Mouse (Mus musculus): ENCODE data around the gene Zfp646. TPM values are rescaled to one million over a fixed set of nuclear protein-coding genes. Genes with fewer than 3 reads are reported as not detected.
A peak's percentile ranks its signal among the peaks of the same experiment; 100 is the strongest.

Zfp646 gene
- polyA plus RNA-seq, 1 experiment from 2014 or later = 4.9 TPM

DNA sequence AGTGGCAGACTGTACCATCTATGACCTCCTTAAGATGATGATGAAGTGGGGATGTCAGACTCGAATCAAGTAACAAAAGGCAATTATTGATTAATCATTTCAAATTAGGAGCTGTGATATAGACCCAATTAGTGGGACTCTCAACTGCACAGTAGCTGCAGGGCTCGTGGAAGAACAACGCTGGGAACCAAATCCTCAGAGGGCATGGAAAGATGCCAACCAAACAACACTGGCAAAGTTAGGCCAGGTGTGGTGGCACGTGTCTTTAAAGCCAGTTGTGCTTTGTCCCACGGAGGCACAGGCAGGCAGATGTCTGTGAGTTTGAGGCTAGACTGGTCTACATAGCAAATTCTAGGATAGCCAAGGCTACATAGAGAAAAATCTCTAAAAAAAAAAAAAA lies 54.6 kb downstream of the Zfp646 start:
- H3K4me1 ChIP-seq (ENCODE audit: control insufficient read depth, low read depth, low read length) = peaks cover 19% of the 10 kb centered on the region
- H3K9ac ChIP-seq (ENCODE audit: low read depth, low read length) = no peak overlapping the region
- ATAC-seq (ENCODE audit: low read depth) = no peak
- WGBS (ENCODE audit: insufficient replicate concordance) = 65% methylated on average over 5 of the region's 5 CpGs
- no peak overlapping the region for H3K4me3 ChIP-seq (ENCODE audit: low read depth, low read length)
- no peak overlapping the region; the same call in 1 of the 2 replicates for H3K4me2 ChIP-seq (ENCODE audit: low read depth, low read length)
- no peaks in the 10 kb centered on the region for H3K27me3 ChIP-seq (ENCODE audit: control insufficient read depth, insufficient read depth, low read depth, low read length)
- H3K27ac ChIP-seq (ENCODE audit: low read length) = no peak overlapping the region
- H3K36me3 ChIP-seq (ENCODE audit: control insufficient read depth, insufficient read depth) = no peaks in the 10 kb centered on the region
- no peaks in the 10 kb centered on the region for H3K9me3 ChIP-seq (replicated peaks; ENCODE audit: control insufficient read depth, low read length)

DNA sequence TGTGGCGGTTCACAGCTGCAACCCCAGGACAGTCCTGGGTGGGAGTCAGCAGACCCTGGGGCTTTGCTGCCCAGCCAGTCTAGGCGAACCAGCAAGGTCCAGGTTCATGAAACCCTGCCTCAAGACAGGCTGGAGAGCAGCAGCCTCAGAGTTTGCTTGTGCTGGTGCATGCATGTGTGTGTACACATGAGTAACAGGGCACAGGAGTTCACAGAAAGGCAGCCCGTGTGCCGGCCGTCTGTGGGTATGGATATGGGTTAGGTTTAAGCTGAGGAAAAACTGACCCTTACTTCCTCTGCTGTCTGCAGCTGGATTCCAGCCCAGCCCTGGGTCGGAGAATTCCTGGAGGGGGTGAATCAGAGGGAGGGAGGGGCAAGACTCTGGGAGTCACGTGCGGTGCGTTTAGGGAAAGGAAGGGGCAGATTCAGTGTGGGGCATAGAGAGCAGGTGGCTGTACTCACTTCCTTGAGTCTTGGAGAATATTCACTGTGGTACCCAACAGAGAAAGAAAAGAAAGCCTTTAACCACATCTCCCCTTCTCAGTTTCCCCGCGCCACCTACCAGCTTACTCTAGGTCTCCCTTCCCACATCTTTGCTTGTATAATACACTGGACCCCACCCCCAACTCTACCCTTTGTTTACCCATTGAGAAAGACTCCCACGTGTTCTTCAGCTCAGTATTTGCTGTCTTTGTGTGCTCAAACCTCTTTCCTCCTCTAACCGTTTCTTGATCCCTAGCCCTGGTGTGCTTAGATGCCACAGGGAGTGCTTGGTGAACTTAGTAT lies 55.5 kb downstream of the Zfp646 start:
- H3K4me1 ChIP-seq (ENCODE audit: control insufficient read depth, low read depth, low read length) = peaks cover 25% of the 10 kb centered on the region
- peak; percentile 33 for ATAC-seq (ENCODE audit: low read depth)
- no peaks in the 10 kb centered on the region for H3K36me3 ChIP-seq (ENCODE audit: control insufficient read depth, insufficient read depth)
- H3K4me2 ChIP-seq (ENCODE audit: low read depth, low read length) = peak overlapping the region; percentile 37
- H3K27me3 ChIP-seq (ENCODE audit: control insufficient read depth, insufficient read depth, low read depth, low read length) = no peaks in the 10 kb centered on the region
- peak overlapping the region; percentile 69 for H3K27ac ChIP-seq (ENCODE audit: low read length)
- H3K9ac ChIP-seq (ENCODE audit: low read depth, low read length) = no peak overlapping the region
- H3K9me3 ChIP-seq (replicated peaks; ENCODE audit: control insufficient read depth, low read length) = no peaks in the 10 kb centered on the region
- peak overlapping the region; percentile 12; the same call in 1 of the 2 replicates for H3K4me3 ChIP-seq (ENCODE audit: low read depth, low read length)
- 57% methylated on average over 13 of the region's 13 CpGs for WGBS (ENCODE audit: insufficient replicate concordance)

DNA sequence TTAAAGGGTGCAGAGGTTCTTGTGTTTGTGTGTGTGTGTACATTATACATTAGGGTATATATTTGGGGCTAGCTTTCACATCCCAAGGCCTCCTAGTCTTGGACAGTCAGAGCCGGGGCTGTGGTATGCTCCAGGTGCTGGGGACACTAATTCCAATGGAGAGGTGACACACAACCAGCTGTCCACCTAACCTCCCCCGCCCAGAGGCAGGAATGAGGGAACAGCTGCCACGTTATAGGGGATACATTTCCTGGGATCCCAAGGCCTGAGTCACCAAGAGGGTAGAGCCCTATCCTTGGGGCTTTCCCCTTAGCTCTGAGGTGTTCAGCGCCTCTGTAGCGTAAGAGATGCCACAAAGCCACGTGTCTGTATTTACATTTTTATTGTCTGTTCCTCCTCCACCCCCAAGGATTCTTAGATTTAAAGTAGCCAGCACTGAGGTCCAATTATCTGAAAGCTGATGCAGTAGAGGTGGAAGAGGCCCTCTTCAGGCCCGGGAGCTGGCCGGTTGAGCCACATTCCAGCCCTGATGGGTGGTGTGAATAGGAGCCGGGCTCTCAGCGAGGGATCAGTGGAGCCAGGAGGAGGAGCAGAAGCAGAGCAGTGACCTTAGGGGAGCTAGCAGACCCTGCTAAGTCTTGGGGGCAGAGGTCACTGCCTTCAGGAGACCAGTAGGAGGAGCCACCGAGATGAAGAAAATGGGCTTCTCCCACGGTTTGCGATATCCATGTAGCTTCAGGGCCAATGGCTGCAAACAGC lies 56.4 kb downstream of the Zfp646 start:
- no peaks in the 10 kb centered on the region for H3K36me3 ChIP-seq (ENCODE audit: control insufficient read depth, insufficient read depth)
- H3K9ac ChIP-seq (ENCODE audit: low read depth, low read length) = no peak overlapping the region
- peak overlapping the region; percentile 27; the same call in 1 of the 2 replicates for H3K4me2 ChIP-seq (ENCODE audit: low read depth, low read length)
- peak overlapping the region; percentile 58 for H3K27ac ChIP-seq (ENCODE audit: low read length)
- H3K27me3 ChIP-seq (ENCODE audit: control insufficient read depth, insufficient read depth, low read depth, low read length) = no peaks in the 10 kb centered on the region
- H3K4me3 ChIP-seq (ENCODE audit: low read depth, low read length) = no peak overlapping the region
- no peaks in the 10 kb centered on the region for H3K9me3 ChIP-seq (replicated peaks; ENCODE audit: control insufficient read depth, low read length)
- no peak for ATAC-seq (ENCODE audit: low read depth)
- WGBS (ENCODE audit: insufficient replicate concordance) = 49% methylated on average over 13 of the region's 13 CpGs
- peaks cover 25% of the 10 kb centered on the region for H3K4me1 ChIP-seq (ENCODE audit: control insufficient read depth, low read depth, low read length)

DNA sequence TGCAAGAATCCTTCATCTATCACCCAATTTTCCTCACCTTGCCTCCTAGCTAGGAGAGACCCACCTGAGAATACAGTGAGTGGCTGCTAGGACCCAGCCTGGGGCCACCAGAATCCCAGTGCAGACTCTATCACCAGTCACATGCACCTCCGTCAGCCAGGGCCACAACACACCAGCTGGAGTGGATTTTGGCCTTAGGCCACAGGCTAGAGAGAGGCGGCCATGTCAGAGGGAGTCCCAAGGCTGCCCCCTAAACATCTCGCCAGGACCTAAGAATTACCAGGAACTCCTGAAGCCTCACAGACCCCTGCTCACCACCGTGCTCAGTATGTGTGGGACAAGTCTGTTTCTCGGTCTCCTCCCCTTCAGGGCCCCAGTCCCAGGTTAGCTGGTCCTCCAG lies 58.1 kb downstream of the Zfp646 start:
- Histone ChIP-seq H3K27ac (ENCODE audit: low read length) (no peak overlapping the region), H3K4me1 (ENCODE audit: control insufficient read depth, low read depth, low read length) (peaks cover 25% of the 10 kb centered on the region), H3K9ac (ENCODE audit: low read depth, low read length) (no peak overlapping the region)

DNA sequence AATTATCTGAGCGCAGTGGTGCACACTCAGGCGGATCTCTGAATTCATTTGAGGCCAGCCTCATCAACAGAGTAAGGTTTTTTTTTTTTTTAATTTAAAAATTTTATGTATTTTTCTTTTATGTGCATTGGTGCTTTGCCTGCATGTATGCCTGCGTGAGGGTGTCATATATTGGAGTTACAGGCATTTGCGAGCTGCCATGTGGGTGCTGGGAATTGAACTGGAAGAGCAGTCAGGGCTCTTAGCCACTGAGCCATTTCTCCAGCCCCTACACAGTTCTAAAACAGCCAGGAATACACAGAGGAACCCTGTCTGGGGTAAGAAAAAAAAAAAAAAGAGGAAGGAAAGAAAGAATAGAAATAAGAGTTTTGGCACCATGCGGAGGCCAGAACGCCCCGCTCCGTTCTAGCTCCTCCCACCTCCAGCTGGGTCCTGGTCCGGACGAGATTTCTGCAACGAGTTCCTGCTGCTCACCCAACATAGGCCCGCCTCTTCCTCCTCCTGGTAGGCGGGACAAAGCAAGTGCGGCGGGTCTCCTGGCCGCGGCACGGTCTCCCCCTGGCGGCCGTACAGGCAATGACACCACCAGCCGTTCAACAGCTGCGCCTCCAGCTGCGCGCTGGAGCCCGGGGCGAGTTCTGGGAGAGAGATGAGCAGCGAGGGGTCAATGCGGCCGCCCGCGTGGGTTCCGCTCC lies 59.2 kb downstream of the Zfp646 start:
- Histone ChIP-seq H3K4me2 (ENCODE audit: low read depth, low read length) (peak overlapping the region; percentile 99), H3K4me1 (ENCODE audit: control insufficient read depth, low read depth, low read length) (peaks cover 22% of the 10 kb centered on the region), H3K9me3 (replicated peaks; ENCODE audit: control insufficient read depth, low read length) (no peaks in the 10 kb centered on the region), H3K4me3 (ENCODE audit: low read depth, low read length) (peak overlapping the region; percentile 74), H3K27me3 (ENCODE audit: control insufficient read depth, insufficient read depth, low read depth, low read length) (no peaks in the 10 kb centered on the region), H3K9ac (ENCODE audit: low read depth, low read length) (peak overlapping the region; percentile 80), H3K27ac (ENCODE audit: low read length) (0 out of 2 replicates have a peak overlapping the region, but pooled peaks have one; percentile 5), H3K36me3 (ENCODE audit: control insufficient read depth, insufficient read depth) (no peaks in the 10 kb centered on the region)
- 8% methylated on average over 30 of the region's 32 CpGs for WGBS (ENCODE audit: insufficient replicate concordance)
- peak; percentile 92 for ATAC-seq (ENCODE audit: low read depth)

More for the DNA sequence above, 58.1 kb downstream of the Zfp646 start:
- H3K27me3 ChIP-seq (ENCODE audit: control insufficient read depth, insufficient read depth, low read depth, low read length) = no peaks in the 10 kb centered on the region
- no peaks in the 10 kb centered on the region for H3K36me3 ChIP-seq (ENCODE audit: control insufficient read depth, insufficient read depth)
- 65% methylated on average over 5 of the region's 5 CpGs for WGBS (ENCODE audit: insufficient replicate concordance)
- no peaks in the 10 kb centered on the region for H3K9me3 ChIP-seq (replicated peaks; ENCODE audit: control insufficient read depth, low read length)
- ATAC-seq (ENCODE audit: low read depth) = no peak
- H3K4me3 ChIP-seq (ENCODE audit: low read depth, low read length) = no peak overlapping the region
- H3K4me2 ChIP-seq (ENCODE audit: low read depth, low read length) = no peak overlapping the region

Other genes starting within 250 kb of the Zfp646 start
- gene Bcl7c, start 167.3 kb upstream of the Zfp646 start, polyA plus RNA-seq (2015; fragmentation: Nextera tagmentation; extraction: Ambion mirVana) = 16.8 and 17.0 TPM in 2 replicates
- 2.0 and 2.5 TPM in 2 replicates for gene Ctf1, start 163.5 kb upstream of the Zfp646 start, polyA plus RNA-seq (2015; fragmentation: Nextera tagmentation; extraction: Ambion mirVana)
- 0.05 TPM in 2 replicates for gene Ctf2, start 144.1 kb upstream of the Zfp646 start, polyA plus RNA-seq (2015; fragmentation: Nextera tagmentation; extraction: Ambion mirVana)
- gene Fbxl19, start 131.7 kb upstream of the Zfp646 start, polyA plus RNA-seq (2015; fragmentation: Nextera tagmentation; extraction: Ambion mirVana) = 1.9 and 2.0 TPM in 2 replicates
- gene Orai3, start 106.4 kb upstream of the Zfp646 start, polyA plus RNA-seq (2015; fragmentation: Nextera tagmentation; extraction: Ambion mirVana) = 11.2 and 12.9 TPM in 2 replicates
- 7.5 and 7.9 TPM in 2 replicates for gene Setd1a, start 99.6 kb upstream of the Zfp646 start, polyA plus RNA-seq (2015; fragmentation: Nextera tagmentation; extraction: Ambion mirVana)
- not detected in 2 replicates for gene Gm49388, start 90.6 kb upstream of the Zfp646 start, polyA plus RNA-seq (2015; fragmentation: Nextera tagmentation; extraction: Ambion mirVana)
- gene Hsd3b7, start 75.6 kb upstream of the Zfp646 start, polyA plus RNA-seq (2015; fragmentation: Nextera tagmentation; extraction: Ambion mirVana) = 72.9 and 80.3 TPM in 2 replicates
- gene Stx4a, start 51.9 kb upstream of the Zfp646 start, polyA plus RNA-seq (2015; fragmentation: Nextera tagmentation; extraction: Ambion mirVana) = 11.8 TPM in 2 replicates
- 0.25 and 0.40 TPM in 2 replicates for gene Stx1b, start 51.7 kb upstream of the Zfp646 start, polyA plus RNA-seq (2015; fragmentation: Nextera tagmentation; extraction: Ambion mirVana)
- 4.5 and 5.0 TPM in 2 replicates for gene Zfp668, start 607 bp downstream of the Zfp646 start, polyA plus RNA-seq (2015; fragmentation: Nextera tagmentation; extraction: Ambion mirVana)
- gene Prss53, start 14.7 kb downstream of the Zfp646 start, polyA plus RNA-seq (2015; fragmentation: Nextera tagmentation; extraction: Ambion mirVana) = 0.28 and 0.41 TPM in 2 replicates
- not detected in 2 replicates for gene Gm21974, start 19.2 kb downstream of the Zfp646 start, polyA plus RNA-seq (2015; fragmentation: Nextera tagmentation; extraction: Ambion mirVana)
- 140 and 149 TPM in 2 replicates for gene Vkorc1, start 19.4 kb downstream of the Zfp646 start, polyA plus RNA-seq (2015; fragmentation: Nextera tagmentation; extraction: Ambion mirVana)
- 45.9 and 51.1 TPM in 2 replicates for gene Bckdk, start 27.9 kb downstream of the Zfp646 start, polyA plus RNA-seq (2015; fragmentation: Nextera tagmentation; extraction: Ambion mirVana)
- gene Kat8, start 36.3 kb downstream of the Zfp646 start, polyA plus RNA-seq (2015; fragmentation: Nextera tagmentation; extraction: Ambion mirVana) = 12.9 and 13.3 TPM in 2 replicates
- gene Prss8, start 53.9 kb downstream of the Zfp646 start, polyA plus RNA-seq (2015; fragmentation: Nextera tagmentation; extraction: Ambion mirVana) = 14.8 and 18.5 TPM in 2 replicates
- 2.9 and 3.0 TPM in 2 replicates for gene Prss36, start 70.5 kb downstream of the Zfp646 start, polyA plus RNA-seq (2015; fragmentation: Nextera tagmentation; extraction: Ambion mirVana)
- gene Fus, start 91.2 kb downstream of the Zfp646 start, polyA plus RNA-seq (2015; fragmentation: Nextera tagmentation; extraction: Ambion mirVana) = 86.5 and 92.3 TPM in 2 replicates
- 20.7 and 23.0 TPM in 2 replicates for gene Pycard, start 117.6 kb downstream of the Zfp646 start, polyA plus RNA-seq (2015; fragmentation: Nextera tagmentation; extraction: Ambion mirVana)
- 0.15 and 0.32 TPM in 2 replicates for gene Trim72, start 127.7 kb downstream of the Zfp646 start, polyA plus RNA-seq (2015; fragmentation: Nextera tagmentation; extraction: Ambion mirVana)
- 7.1 and 7.4 TPM in 2 replicates for gene Itgam, start 186.4 kb downstream of the Zfp646 start, polyA plus RNA-seq (2015; fragmentation: Nextera tagmentation; extraction: Ambion mirVana)
- gene Gm49368, start 186.5 kb downstream of the Zfp646 start, polyA plus RNA-seq (2015; fragmentation: Nextera tagmentation; extraction: Ambion mirVana) = 0.27 TPM in 1 of 2 replicates, not detected in the other

Measured in liver, embryonic 16.5 days (tissue).